Comparison of ENCODE assay signal across 11 mouse cellular contexts in the genomic region with DNA sequence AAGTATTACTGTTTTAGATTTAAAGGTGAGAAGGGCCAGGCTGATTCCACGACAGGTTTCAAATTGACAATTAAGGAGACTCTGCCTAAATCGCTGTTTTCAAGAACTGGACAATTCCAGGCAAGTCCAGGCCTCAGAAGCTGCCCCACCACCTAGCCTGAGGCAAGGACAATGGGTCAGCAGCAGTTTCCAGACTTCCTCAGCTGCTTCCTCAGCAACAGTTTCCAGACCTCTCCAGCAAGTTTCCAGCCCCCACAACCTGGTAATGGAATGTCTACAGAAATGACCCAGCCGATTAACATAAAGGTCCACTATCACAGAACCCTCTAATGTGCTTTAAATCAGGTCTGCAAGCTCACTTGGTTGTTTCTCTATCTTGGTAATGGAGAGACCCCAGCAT. TPM values are rescaled to one million over a fixed set of nuclear protein-coding genes. Genes with fewer than 3 reads are reported as not detected.
DNase-seq lines count a peak whose midpoint lies in the region; ATAC-seq and TF ChIP-seq lines count a peak whose summit lies in the region.
"Had no signal": no experiment of that assay in that cellular context is flagged by ENCODE, and none has a peak within 500 bp of the region (broad histone marks: within the 10 kb centered on the region; RNA-seq: fewer than 3 reads in every experiment).

No protein-coding gene starts in this region.

- H3K4me2 ChIP-seq in forebrain, embryonic 13.5 days: 0 out of 2 replicates have a peak overlapping the region, but pooled peaks have one; percentile 64
- H3K4me2 ChIP-seq in forebrain, postnatal 0 days (ENCODE audit: low read depth): no peak overlapping the region
- H3K4me2 ChIP-seq in hindbrain, embryonic 15.5 days: peak overlapping the region; percentile 61
- peak overlapping the region; percentile 46 for H3K4me2 ChIP-seq in midbrain, embryonic 14.5 days (ENCODE audit: low read length)

- peak; percentile 94 for TF ChIP-seq EP300 in ES-Bruce4 (IDR thresholded peaks at IDR 0.05; ENCODE audit: insufficient read depth, low read depth, low read length)

- TF ChIP-seq POLR2A in ES-Bruce4 (IDR thresholded peaks at IDR 0.05; ENCODE audit: insufficient read depth, low read length): no peak

- no peaks in the 10 kb centered on the region for H3K9me3 ChIP-seq in forebrain, embryonic 13.5 days (replicated peaks)
- H3K9me3 ChIP-seq in forebrain, postnatal 0 days (ENCODE audit: low read length): no peaks in the 10 kb centered on the region
- H3K9me3 ChIP-seq in ES-Bruce4 (replicated peaks; ENCODE audit: control insufficient read depth, insufficient read depth, low read length, poor library complexity, severe bottlenecking): no peaks in the 10 kb centered on the region
- H3K9me3 ChIP-seq in hindbrain, embryonic 15.5 days: no peaks in the 10 kb centered on the region
- H3K9me3 ChIP-seq in midbrain, embryonic 14.5 days (ENCODE audit: control insufficient read depth, low read length): no peaks in the 10 kb centered on the region
- H3K9me3 ChIP-seq: G1E; heart, embryonic 10.5 days; liver, embryonic 15.5 days had no signal

- ATAC-seq in forebrain, embryonic 13.5 days: no peak
- no peak for ATAC-seq in forebrain, postnatal 0 days
- no peak for ATAC-seq in hindbrain, embryonic 15.5 days (ENCODE audit: low FRiP score, low read depth)
- no peak for ATAC-seq in midbrain, embryonic 14.5 days (ENCODE audit: low FRiP score, low TSS enrichment)
- no peak for ATAC-seq in megakaryocyte progenitor cell, adult 5-6 weeks (replicated peaks; ENCODE audit: poor library complexity)

- 0 out of 2 replicates have a peak overlapping the region, but pooled peaks have one; percentile 58 for H3K27ac ChIP-seq in forebrain, embryonic 13.5 days
- no peak overlapping the region for H3K27ac ChIP-seq in forebrain, postnatal 0 days (ENCODE audit: low read depth, low read length)
- peak overlapping the region; percentile 92 for H3K27ac ChIP-seq in ES-Bruce4 (ENCODE audit: insufficient read depth, low read length)
- H3K27ac ChIP-seq in hindbrain, embryonic 15.5 days (replicated peaks): peak overlapping the region; percentile 77
- peak overlapping the region; percentile 88 for H3K27ac ChIP-seq in midbrain, embryonic 14.5 days (replicated peaks; ENCODE audit: low read depth, low read length)
- H3K27ac ChIP-seq: liver, embryonic 15.5 days had no signal

- peaks cover 28% of the 10 kb centered on the region for H3K4me1 ChIP-seq in forebrain, embryonic 13.5 days
- H3K4me1 ChIP-seq in forebrain, postnatal 0 days (ENCODE audit: insufficient read depth): peaks cover 7% of the 10 kb centered on the region; the same call in 1 of the 2 replicates
- no peaks in the 10 kb centered on the region for H3K4me1 ChIP-seq in ES-Bruce4 (ENCODE audit: control insufficient read depth, insufficient read depth, low read length)
- H3K4me1 ChIP-seq in hindbrain, embryonic 15.5 days (replicated peaks): peaks cover 24% of the 10 kb centered on the region
- peaks cover 25% of the 10 kb centered on the region for H3K4me1 ChIP-seq in midbrain, embryonic 14.5 days (ENCODE audit: control insufficient read depth, insufficient read depth, low read length)

- WGBS in forebrain, embryonic 13.5 days: 85% methylated on average over 3 of the region's 3 CpGs
- 73% methylated on average over 3 of the region's 3 CpGs for whole genome bisulfite sequencing in forebrain, postnatal 0 days
- 82% methylated on average over 3 of the region's 3 CpGs for WGBS in hindbrain, embryonic 15.5 days
- 84% methylated on average over 3 of the region's 3 CpGs for WGBS in midbrain, embryonic 14.5 days

- H3K36me3 ChIP-seq in forebrain, embryonic 13.5 days (ENCODE audit: poor library complexity, severe bottlenecking): no peaks in the 10 kb centered on the region
- H3K36me3 ChIP-seq in forebrain, postnatal 0 days (ENCODE audit: insufficient read depth): no peaks in the 10 kb centered on the region
- H3K36me3 ChIP-seq in ES-Bruce4 (ENCODE audit: control insufficient read depth, insufficient read depth, low read length, poor library complexity, severe bottlenecking): no peaks in the 10 kb centered on the region
- H3K36me3 ChIP-seq in hindbrain, embryonic 15.5 days: no peaks in the 10 kb centered on the region
- no peaks in the 10 kb centered on the region for H3K36me3 ChIP-seq in midbrain, embryonic 14.5 days (ENCODE audit: control insufficient read depth, insufficient read depth, low read length)
- H3K36me3 ChIP-seq: G1E; heart, embryonic 10.5 days; liver, embryonic 15.5 days had no signal

- no peak for DNase-seq in forebrain, postnatal 0 days
- no peak for DNase-seq in midbrain, embryonic 14.5 days
- DNase-seq in layer of hippocampus, adult 9-10 months (ENCODE audit: low spot score): no peak
- no peak for DNase-seq in kidney, postnatal 4 days

- no peak for TF ChIP-seq CTCF in forebrain, postnatal 0 days (IDR thresholded peaks at IDR 0.05; ENCODE audit: low read depth)
- TF ChIP-seq CTCF in ES-Bruce4 (IDR thresholded peaks at IDR 0.05; ENCODE audit: low read depth, low read length): no peak

- no peak overlapping the region for H3K4me3 ChIP-seq in forebrain, embryonic 13.5 days
- H3K4me3 ChIP-seq in forebrain, postnatal 0 days (ENCODE audit: low read depth, low read length): no peak overlapping the region
- H3K4me3 ChIP-seq in ES-Bruce4 (ENCODE audit: low read depth, low read length): no peak overlapping the region
- no peak overlapping the region for H3K4me3 ChIP-seq in hindbrain, embryonic 15.5 days
- H3K4me3 ChIP-seq in midbrain, embryonic 14.5 days (replicated peaks; ENCODE audit: low read depth, low read length): no peak overlapping the region

- no peak overlapping the region for H3K9ac ChIP-seq in forebrain, embryonic 13.5 days
- no peak overlapping the region for H3K9ac ChIP-seq in forebrain, postnatal 0 days
- peak overlapping the region; percentile 79 for H3K9ac ChIP-seq in ES-Bruce4 (ENCODE audit: low read depth, poor library complexity, severe bottlenecking)
- H3K9ac ChIP-seq in hindbrain, embryonic 15.5 days: 0 out of 2 replicates have a peak overlapping the region, but pooled peaks have one; percentile 34
- peak overlapping the region; percentile 38; the same call in 1 of the 2 replicates for H3K9ac ChIP-seq in midbrain, embryonic 14.5 days (replicated peaks; ENCODE audit: low read length)
- H3K9ac ChIP-seq: liver, embryonic 15.5 days had no signal

- H3K27me3 ChIP-seq in forebrain, embryonic 13.5 days: 0 out of 2 replicates have a peak, but pooled peaks cover 3% of the 10 kb centered on the region
- H3K27me3 ChIP-seq in forebrain, postnatal 0 days (ENCODE audit: insufficient read depth, low read length): no peaks in the 10 kb centered on the region
- H3K27me3 ChIP-seq in ES-Bruce4 (ENCODE audit: control insufficient read depth, insufficient read depth, low read length, poor library complexity, severe bottlenecking): no peaks in the 10 kb centered on the region
- H3K27me3 ChIP-seq in hindbrain, embryonic 15.5 days: no peaks in the 10 kb centered on the region
- H3K27me3 ChIP-seq in midbrain, embryonic 14.5 days (ENCODE audit: control insufficient read depth, insufficient read depth, low read length): no peaks in the 10 kb centered on the region

RNA-seq across cellular contexts. Expression of a gene that starts 16.7 kb away (rescaled TPM):
- 120 and 122 TPM in 2 replicates for polyA plus RNA-seq in forebrain, embryonic 13.5 days (2015; fragmentation: Nextera tagmentation; extraction: Ambion mirVana)
- total RNA-seq in forebrain, postnatal 0 days (2014; rRNA removed): 249 and 284 TPM in 2 replicates
- polyA plus RNA-seq in forebrain, postnatal 0 days (2015; fragmentation: Nextera tagmentation; extraction: Ambion mirVana): 57.9 and 71.1 TPM in 2 replicates
- 827 and 868 TPM in 2 replicates for polyA plus RNA-seq in ES-Bruce4 (2011; ENCODE audit: insufficient read depth, insufficient read length, low read depth, missing spikeins)
- polyA plus RNA-seq in hindbrain, embryonic 15.5 days (2015; fragmentation: Nextera tagmentation; extraction: Ambion mirVana): 64.1 and 73.2 TPM in 2 replicates
- 119 and 131 TPM in 2 replicates for polyA plus RNA-seq in midbrain, embryonic 14.5 days (2014; fragmentation: Nextera tagmentation; extraction: Ambion mirVana)
- total RNA-seq in megakaryocyte progenitor cell, adult 5-6 weeks (2015): 490 and 507 TPM in 2 replicates
- 686 and 899 TPM in 2 replicates for total RNA-seq in megakaryocyte progenitor cell, adult 5-6 weeks (2017)

RNA-seq across cellular contexts. Expression of a gene that starts 36.4 kb away (rescaled TPM):
- polyA plus RNA-seq in forebrain, embryonic 13.5 days (2015; fragmentation: Nextera tagmentation; extraction: Ambion mirVana): 30.0 and 30.6 TPM in 2 replicates
- 61.7 and 68.7 TPM in 2 replicates for total RNA-seq in forebrain, postnatal 0 days (2014; rRNA removed)
- polyA plus RNA-seq in forebrain, postnatal 0 days (2015; fragmentation: Nextera tagmentation; extraction: Ambion mirVana): 11.7 and 17.3 TPM in 2 replicates
- 66.0 and 70.9 TPM in 2 replicates for polyA plus RNA-seq in ES-Bruce4 (2011; ENCODE audit: insufficient read depth, insufficient read length, low read depth, missing spikeins)
- 25.4 and 26.1 TPM in 2 replicates for polyA plus RNA-seq in hindbrain, embryonic 15.5 days (2015; fragmentation: Nextera tagmentation; extraction: Ambion mirVana)
- 33.7 and 37.7 TPM in 2 replicates for polyA plus RNA-seq in midbrain, embryonic 14.5 days (2014; fragmentation: Nextera tagmentation; extraction: Ambion mirVana)
- 51.9 and 70.5 TPM in 2 replicates for total RNA-seq in megakaryocyte progenitor cell, adult 5-6 weeks (2015)
- 32.0 and 62.9 TPM in 2 replicates for total RNA-seq in megakaryocyte progenitor cell, adult 5-6 weeks (2017)

RNA-seq across cellular contexts. Expression of a gene that starts 56.6 kb away (rescaled TPM):
- 26.4 and 28.4 TPM in 2 replicates for polyA plus RNA-seq in forebrain, embryonic 13.5 days (2015; fragmentation: Nextera tagmentation; extraction: Ambion mirVana)
- total RNA-seq in forebrain, postnatal 0 days (2014; rRNA removed): 12.5 and 16.2 TPM in 2 replicates
- 14.9 and 15.7 TPM in 2 replicates for polyA plus RNA-seq in forebrain, postnatal 0 days (2015; fragmentation: Nextera tagmentation; extraction: Ambion mirVana)
- polyA plus RNA-seq in ES-Bruce4 (2011; ENCODE audit: insufficient read depth, insufficient read length, low read depth, missing spikeins): 46.0 and 57.4 TPM in 2 replicates
- polyA plus RNA-seq in hindbrain, embryonic 15.5 days (2015; fragmentation: Nextera tagmentation; extraction: Ambion mirVana): 26.0 and 26.3 TPM in 2 replicates
- 20.1 and 38.2 TPM in 2 replicates for polyA plus RNA-seq in midbrain, embryonic 14.5 days (2014; fragmentation: Nextera tagmentation; extraction: Ambion mirVana)
- total RNA-seq in megakaryocyte progenitor cell, adult 5-6 weeks (2015): 18.0 and 22.3 TPM in 2 replicates
- total RNA-seq in megakaryocyte progenitor cell, adult 5-6 weeks (2017): 13.6 and 21.1 TPM in 2 replicates

Comparison
In these comparisons a context has a peak if more than half of its experiments do, and no peak if none do; other contexts are left out.
1. H3K9ac ChIP-seq: peak in ES-Bruce4 (single experiment), hindbrain, embryonic 15.5 days (single experiment) and midbrain, embryonic 14.5 days (single experiment); none in forebrain, embryonic 13.5 days (single experiment) and forebrain, postnatal 0 days (single experiment).